Mouse (Mus musculus) cerebellum, postnatal 25 days (tissue): ENCODE measurements at regions not wholly inside any gene's neighbourhood (a gene's known extent, or its start where the extent isn't known, plus 50 kb on each side); places are given as distances from the start of the nearest gene placed in this dataset.

Experiments used
- DNase-seq, 2 experiments: peaks; one replicate each; pipeline ENCODE4 v3.0.0; 2021; ENCODE audit warnings: mixed read lengths in 2 of 2

GRCm38 (mm10) chr2:18445809-18446208 is 53.2 kb upstream of the Dnajc1 start:
- DNase-seq, result no peak
